Mouse (Mus musculus) G1E (cell line): ENCODE data around the gene Myo3b.

ENCODE experiments used
- CTCF ChIP-seq: IDR thresholded peaks from 2 replicates; pipeline ENCODE4 v1.5.1; 2012; ENCODE audit warnings: low read depth, low read length, inconsistent platforms, mixed read lengths
- GATA1 ChIP-seq: IDR thresholded peaks from 2 replicates; pipeline ENCODE4 v1.6.1; 2012; ENCODE audit warnings: borderline replicate concordance, low read length, inconsistent platforms, mixed read lengths
- POLR2AphosphoS5 ChIP-seq: IDR thresholded peaks from 2 replicates; pipeline ENCODE4 v1.6.1; 2012; ENCODE audit warnings: low read depth, low read length, inconsistent platforms; ENCODE audit not compliant: insufficient replicate concordance
- TAL1 ChIP-seq: conservative IDR thresholded peaks from 2 replicates; pipeline ENCODE4 v1.6.1; 2012; ENCODE audit warnings: low read depth, low read length, inconsistent platforms, mixed read lengths

- TF ChIP-seq CTCF = no peak
- TF ChIP-seq GATA1 = no peak
- no peak for TF ChIP-seq TAL1
- TF ChIP-seq POLR2AphosphoS5 = no peak
Observed at GRCm38 (mm10) chr2:70336551-70336950, 297.6 kb downstream of the Myo3b start.
